Mouse (Mus musculus): ENCODE results near the gene Pear1.
"Not testable (repeated sequence)": the region's sequence is repeated elsewhere in the genome, so short reads cannot be mapped to it uniquely, and the experiment has no call there.

Gene Pear1

DNA sequence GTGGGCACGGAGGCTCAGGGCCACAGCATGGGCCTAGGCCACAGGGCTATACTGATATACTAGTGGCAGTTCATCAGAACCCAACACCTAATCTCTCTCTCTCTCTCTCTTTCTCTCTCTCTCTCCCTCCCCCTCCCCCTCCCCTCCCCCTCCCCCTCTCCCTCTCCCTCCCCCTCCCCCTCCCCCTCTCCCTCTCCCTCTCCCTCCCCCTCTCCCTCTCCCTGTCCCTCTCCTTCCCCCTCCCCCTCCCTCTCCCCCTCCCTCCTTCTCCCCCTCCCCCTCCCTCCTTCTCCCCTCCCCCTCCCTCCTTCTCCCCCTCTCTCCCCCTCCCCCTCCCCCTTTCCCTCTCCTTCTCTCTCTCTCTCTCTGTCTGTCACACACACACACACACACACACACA, at the start of gene Pear1:
TSS of gene Pear1 (minus strand) at position 101 of the 400 bp plus-strand sequence.
- DNase-seq = not testable (repeated sequence)

DNA sequence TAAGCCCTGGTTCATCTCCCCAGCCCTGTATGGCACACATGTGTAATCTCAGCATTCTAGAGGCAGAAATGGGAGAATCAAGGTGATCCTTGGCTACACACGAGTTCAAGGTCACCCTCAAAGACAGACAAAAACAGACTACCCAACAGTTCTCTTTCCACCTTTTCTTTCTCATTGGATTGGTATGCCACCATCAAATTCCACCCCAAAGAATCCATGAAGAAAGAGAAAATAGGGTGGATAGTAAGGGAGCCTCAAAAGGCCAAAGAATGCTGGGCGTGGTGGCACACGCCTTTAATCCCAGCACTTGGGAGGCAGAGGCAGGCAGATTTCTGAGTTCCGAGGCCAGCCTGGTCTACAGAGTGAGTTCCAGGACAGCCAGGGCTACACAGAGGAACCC, 40.0 kb upstream of the Pear1 start:
- not testable (repeated sequence) for DNase-seq

DNA sequence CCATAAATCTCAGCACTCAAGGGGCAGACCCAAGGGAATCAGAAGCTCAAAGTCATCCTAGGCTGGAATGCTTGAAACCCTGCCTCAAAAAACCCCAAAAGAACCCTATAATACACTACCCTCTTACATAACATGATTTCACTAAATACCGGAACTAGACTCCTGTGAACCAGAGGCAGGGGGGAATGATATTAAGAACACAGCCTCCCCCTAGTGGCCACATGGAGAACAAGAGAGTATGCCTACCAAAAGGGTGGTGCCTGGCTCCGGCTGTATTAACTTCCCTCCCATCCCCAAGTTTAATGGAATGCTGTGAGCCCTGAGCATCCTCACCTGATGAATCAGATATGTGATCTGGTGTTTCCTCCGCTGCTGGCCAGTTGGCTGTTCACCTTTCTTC, 35.7 kb upstream of the Pear1 start:
- peak; percentile 73 to 80 for DNase-seq

DNA sequence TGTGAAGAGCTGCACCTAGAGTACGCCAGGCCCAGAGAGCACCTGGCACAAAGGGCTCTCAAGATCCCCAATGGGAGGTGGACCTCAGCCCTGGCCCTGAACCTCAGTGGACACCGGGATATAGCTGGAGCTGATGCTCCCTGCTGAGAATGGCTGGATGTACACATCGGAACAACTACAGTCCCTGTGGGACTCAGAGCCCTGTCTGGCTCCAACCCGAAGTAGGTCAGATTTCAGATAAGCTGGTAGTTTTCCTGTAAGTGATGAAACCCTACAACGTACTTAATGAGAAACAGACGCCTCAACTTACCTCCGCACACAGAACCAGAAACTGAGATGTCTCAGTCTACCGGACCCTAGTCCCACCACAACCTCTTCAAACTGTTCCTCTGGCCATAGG, 33.6 kb upstream of the Pear1 start:
- no peak for DNase-seq

DNA sequence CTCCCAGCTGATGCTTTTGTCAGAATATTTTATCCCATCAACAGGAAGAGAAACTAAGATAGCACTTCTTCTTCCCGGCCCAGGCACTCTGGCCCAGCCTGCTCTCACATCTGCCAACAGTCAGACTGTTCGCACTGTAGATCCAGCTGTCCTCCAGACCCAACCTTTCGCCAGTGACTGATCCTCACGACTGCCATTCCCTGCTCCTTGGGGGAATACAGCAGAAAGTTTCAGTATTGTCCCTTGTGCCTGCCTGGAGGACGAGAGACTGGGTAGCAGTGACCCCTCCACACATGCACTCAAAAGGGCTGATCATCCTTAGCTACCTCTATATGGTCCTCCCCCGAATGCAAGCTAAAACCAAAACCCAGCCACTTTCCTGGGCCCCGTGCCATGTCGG, 31.8 kb upstream of the Pear1 start:
- no peak for DNase-seq

DNA sequence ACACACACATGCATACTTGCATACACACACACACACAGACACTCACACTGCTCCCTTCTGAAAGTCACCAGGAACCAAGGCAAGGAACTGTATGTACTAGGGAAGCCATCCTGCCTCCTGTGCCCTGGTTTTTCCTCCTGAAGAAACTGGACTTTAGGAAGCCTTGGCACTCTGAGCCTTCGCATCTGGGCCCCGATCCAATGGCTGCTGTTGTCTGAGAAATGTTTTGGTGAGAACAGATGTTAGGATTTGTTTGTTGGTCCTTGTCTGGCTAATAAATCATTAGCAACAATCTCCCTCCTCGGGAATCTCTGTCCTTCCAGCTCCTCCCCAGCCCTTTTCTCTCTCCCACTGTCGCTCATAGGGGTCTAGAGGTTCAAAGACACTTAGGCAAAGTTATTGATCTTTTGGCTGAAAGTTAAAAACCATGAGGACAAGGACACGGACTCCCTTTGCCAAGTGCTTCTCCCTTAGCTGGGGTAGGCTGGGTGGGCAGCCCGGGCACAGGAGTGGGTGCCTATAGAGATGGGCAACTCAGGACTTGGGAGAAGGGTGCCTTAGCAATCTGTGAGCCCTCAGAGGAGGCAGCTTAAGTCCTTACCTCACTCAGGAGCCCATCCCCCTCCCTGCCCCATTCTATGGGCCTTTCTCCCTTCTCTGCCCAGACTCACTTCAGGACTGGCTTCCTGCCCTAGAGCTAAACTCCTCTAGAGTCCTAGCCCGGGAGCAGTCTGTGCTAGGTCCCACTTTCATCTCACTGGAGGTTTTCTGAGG, 30.9 kb upstream of the Pear1 start:
- no peak for DNase-seq

DNA sequence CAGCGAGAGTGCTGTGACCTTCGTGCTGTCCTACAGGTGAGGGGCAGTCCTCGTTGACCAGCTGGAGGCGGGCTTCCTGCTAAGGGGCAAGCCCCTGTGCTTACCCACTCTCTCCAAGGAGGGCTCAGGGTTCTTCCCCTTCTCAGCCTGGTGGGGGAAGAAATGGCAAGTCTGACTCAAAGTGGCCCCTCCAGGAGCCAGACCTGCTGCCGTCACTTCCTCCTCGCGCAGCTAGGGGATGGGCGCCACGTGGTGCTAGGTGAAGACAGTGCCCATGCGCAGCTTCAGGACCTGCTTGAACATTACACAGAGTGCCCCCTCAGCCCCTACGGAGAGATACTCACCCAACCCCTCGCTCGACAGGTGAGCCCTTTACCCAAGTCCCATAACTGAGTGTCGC, 25.0 kb upstream of the Pear1 start:
- DNase-seq = no peak

DNA sequence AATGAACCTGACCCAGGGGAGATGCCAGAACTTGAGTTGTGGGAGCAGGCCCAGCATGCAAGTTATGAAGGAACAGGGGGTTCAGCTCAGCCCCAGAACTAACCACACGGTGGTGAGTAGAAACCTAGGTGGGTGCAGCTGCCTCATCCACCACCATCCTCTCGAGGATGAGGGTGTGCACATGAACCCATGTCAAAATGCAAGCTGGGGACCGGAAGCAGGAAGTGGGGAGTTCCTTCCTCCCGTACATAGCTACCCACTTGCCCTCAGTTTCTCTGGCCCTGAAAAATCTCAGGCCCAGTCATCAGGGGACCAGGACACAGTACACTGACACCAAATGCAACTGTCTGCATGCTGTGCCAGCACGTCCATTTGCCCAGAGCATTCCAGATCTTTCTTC, 23.6 kb upstream of the Pear1 start:
- no peak for DNase-seq

DNA sequence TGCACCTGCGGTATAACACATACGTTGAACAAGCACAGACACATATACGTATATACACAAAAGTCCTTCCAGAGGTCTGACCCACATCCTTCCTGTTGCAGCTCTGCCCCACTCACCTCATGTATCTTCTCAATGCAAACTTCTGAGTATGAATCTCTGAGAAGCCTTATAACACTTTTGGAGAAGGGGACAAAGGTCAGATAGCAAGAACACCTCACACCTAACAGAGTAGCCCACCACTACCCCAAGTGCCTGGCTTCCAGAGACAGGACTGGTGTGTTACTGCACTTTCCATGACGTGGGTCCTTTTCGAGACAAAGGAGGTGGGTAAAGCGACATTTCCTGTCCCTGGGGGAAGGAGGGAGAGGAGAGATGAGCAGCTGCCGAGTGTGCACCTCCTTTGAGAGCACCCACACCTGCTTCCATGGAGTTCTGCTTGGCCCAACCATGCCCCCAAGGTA, 22.6 kb upstream of the Pear1 start, which contains the start of gene Sh2d2a:
TSS of gene Sh2d2a (plus strand) at position 106 of the 461 bp plus-strand sequence.
- DNase-seq = peak; percentile 52 to 56

DNA sequence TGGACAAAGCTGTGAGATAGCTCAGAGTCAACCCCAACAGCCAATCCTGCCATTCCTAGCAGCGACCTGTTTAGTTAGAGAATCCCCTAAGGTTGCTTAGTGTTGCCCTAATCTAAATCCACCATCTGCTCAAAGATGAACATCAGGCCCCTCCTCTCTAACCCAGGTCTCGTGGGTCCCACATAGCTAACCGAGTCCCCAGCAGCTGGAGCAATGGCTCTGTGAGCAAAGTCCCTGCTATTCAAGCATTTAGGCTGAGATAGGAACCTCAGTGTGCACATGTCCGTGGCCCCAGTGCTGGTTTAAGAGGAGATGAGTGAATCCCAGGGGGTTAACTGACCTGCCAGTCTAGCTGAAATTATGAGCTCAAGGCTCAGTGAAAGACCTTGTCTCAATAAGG, 22.1 kb upstream of the Pear1 start:
- no peak for DNase-seq

DNA sequence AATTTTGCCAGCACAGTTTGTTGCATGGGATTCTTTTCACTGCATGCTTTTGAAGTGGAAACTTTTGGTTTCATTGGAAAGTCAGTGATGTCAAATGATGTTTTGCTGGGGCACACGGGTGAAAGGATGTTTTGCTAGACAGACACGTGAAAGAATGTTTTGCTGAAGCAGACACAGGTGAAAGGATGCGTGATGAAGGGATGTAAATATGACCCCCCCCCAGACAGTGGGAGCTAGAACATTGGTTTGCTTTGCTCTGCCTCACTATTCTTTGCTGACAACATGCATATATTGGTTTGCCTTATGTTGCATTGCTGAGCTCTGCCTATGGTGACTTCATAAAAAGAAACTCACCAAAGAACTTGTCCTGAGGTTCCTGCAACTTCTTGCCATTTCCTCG, 20.9 kb upstream of the Pear1 start:
- no peak for DNase-seq

DNA sequence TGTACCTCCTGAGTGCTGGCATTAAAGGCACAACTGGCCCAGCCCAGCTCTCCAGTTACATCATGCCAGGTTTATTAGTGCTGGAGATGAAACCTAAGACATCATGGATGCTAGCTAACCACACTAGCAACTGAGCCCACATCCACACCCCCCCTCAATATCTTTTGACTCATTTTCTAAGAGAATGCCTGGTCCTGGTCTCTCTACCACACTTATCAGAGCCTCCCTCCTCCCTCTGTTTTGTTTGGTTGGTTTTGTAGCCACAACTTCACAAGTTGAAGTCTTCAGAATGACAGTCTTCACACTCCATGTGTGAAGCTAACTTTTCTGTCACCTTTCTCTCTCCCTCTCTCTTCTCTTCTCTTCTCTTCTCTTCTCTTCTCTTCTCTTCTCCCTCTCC, 16.8 kb upstream of the Pear1 start:
- DNase-seq = no peak

DNA sequence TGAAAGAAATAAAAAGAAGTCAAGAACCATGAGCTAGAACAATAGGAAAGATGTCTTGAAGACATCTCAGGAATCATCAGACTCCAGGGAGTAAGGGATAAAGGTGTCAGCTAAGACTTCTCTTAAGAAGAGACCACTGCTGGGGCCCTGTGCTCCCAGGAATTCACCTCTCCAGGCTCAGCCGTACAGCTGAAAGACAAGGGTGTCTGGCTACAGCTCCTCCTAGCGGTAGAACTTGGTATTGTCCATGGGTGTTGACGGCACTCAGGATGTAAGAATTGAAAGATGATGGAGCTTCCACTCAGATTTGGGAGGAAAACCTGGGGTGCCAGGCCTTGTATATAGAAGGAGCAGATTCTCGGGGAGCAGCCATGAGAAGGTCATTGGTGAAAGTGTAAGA, 14.5 kb upstream of the Pear1 start:
- peak; percentile 81 to 83 for DNase-seq

DNA sequence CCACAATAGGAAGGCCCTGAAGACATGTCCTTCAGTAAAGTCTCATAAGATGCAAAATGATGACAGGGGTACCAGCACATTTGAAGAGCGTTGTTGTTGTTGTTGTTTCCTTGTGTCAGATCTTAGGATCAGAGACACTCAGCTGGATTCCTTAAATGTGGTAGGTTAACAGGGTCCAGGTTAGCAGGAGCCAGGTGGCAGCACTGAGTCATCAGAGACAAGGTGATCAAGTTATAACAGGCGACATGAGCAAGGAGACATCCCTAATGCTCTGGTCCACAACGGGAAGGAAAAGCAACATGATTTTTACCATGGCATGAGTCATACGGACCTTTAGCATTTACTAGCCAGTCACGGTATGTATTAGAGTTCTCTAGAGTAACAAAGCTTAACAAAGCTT, 9.4 kb upstream of the Pear1 start:
- peak in 1 of 2 experiments; percentile 24 for DNase-seq

DNA sequence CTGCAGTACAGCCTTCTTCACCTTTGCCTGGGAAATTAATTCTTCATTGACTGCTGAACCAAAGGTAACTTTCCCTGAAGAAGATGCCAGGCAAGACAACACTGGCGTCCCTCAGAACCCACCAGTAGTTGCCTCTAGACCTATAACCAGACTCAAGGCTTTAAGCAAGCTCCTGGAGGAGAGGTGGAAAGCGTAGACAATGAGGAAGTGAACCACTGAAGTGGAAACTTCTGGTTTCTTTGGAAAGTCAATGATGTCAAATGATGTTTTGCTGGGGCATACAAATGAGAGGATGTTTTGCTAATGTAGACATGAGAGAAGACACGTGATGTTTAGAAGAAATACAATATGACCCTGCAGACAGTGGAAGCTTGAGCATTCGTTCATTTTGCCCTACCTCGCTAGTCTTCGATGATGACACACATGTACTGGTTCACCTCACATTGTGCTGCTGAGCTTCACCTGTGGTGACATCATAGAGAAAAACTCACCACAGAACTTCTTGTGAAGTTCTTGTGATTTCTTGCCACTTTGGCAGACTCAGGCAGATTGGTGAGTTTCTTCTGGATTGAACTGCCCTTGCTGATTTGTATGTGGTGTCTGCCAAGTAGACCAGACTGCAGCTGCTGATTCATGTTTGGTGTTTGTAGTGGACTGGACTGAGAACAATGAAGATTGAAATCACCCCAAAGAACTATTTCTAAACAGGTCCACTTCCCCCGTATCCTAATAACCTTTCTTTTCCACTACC, 8.2 kb upstream of the Pear1 start:
- no peak for DNase-seq

DNA sequence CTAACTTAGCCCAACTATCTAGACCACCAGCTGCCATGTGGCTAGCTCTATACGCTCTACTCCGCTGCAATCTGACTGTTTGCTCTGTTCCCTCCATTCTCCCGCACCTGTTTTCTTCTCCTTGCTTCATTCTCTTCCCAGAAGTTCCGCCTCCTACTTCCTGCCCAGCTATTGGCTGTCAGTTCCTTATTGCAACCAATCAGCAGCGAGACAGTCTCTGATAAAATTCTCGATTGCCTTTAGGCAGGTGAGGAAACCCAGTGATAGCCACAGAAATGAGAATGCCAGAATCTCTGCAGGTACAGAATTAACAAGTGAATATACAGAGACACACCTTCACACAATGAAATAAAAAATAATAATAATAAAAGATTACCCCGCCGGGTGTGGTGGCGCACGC, 4.9 kb upstream of the Pear1 start:
- no peak for DNase-seq

DNA sequence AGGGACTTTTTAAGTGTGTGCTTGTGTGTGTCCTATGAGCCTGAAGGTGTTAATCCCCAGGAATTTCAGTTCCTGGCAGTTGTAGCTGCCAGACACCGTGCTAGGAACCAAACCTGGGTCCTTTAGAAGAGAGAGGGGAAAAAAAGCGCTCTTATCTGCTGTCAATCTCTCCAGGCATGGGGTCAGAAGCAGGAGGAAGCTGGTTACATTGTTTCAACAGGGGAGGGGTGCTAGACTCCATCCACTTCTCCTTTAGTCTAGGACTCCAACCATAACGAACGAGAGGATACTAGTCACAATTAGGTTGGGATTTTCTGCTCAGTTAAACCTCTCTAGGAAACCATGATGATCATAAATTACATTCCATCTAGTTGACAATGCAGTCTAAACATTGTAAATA, 4.3 kb upstream of the Pear1 start:
- DNase-seq = no peak

DNA sequence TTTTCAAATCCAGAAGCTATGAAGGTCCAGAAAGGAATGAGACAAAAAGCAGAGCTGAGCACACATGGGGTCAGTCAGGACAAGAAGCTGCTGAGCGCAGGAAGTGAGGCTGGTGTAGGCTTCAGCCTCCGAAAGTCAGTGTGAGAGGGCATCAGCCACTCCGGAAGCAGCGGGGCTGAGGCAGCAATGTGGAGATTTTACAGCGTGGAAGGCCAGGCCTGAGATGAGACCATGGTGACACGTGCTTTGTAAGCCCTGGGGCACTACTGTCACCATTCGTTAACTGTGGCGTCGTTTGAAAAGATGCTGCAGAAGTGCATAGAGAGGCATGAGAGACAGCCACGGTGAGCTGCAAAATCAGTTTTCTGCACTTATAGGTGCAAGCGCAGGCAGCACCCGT, 5.9 kb downstream of the Pear1 start:
- DNase-seq = no peak

DNA sequence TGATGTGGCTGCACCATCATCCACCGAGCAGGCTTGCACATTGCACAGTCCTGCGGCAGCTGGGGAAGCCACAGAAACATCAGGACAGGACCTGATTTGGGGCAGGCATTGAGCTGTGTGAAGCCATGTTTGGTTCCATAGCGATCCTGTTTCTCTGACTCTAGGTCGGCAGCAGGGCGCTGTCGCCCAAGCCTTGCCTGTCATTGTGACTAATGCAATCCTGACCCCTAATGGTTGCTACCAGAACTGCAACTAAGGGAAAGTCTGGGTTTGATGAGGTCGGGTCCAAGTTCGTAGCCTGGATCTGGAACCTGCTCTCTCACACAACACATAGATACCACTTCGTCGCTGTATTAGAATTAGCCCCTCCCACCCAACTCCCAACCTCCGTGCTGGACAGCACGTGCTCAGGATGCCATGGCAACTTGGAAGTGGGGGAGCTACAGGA, 7.4 kb downstream of the Pear1 start:
- DNase-seq = peak; percentile 80 to 81

DNA sequence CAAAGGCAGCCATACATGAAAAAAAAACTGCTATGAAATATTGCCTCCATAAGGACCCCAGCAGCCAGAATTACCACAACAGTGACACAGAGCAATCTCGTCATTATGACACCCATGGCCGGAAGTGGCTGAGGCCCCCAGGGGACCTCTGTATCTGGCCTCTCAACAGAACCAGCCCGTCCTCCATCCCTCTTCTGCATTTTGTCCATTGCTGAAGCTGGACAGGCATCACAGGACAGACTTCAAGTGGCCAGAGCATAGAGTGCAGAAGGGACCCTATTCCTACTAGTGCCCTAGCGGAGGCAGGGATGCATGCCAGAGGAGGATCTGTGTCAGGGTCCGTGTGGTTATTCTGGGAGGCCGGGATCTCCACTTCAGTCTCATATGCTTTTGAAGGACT, 7.9 kb downstream of the Pear1 start:
- DNase-seq = no peak

DNA sequence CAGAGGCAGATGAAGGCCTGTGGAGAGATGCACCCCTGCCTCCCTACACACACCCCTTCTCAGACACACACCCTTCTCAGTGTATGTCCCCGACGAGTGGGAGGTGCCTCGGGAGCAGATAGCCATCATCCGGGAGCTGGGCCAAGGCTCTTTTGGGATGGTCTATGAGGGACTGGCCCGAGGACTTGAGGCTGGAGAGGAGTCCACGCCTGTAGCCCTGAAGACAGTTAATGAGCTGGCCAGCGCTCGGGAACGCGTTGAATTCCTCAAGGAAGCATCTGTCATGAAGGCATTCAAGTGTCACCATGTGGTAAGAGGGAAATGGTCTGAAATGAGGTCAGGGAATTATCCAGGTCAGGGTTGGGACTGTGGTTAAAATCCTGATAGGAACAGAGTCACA, 11.2 kb downstream of the Pear1 start:
- no peak for DNase-seq

DNA sequence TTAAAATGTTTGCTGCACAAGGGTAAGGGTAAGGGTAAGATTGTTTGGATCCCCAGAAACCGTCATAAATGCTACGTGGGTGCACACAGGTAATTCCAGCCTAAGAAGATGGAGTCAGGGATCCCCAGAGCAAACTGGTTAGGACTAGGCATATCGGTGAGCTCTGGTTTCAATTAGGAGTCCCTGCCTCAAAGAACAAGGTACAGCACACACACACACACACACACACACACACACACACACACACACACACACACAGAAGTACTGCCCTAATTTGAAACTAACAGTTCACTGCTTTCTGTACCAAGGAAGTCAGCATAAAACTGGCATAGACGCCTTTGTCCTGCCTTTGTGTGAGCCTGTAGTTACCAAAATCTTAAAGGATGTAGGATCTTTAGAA, 11.7 kb downstream of the Pear1 start:
- no peak for DNase-seq

DNA sequence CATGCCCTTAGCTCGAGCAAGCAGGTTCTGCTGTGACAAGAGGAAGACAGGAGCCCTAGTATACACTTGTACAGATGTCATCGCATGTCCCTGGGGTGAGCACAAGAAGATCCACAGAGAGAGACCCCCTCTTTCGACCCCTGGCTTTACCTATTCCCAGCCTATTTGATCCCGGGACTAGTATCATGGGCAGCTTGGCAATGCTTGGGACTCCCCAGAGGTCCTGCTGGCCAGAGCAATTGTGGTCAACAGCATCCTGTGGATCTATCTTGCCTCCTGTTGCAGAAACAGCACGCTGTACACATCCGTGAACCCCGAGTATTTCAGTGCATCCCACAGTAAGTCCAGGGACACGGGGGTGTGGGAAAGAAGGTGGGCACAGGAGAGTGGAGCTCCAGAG, 12.8 kb downstream of the Pear1 start:
- no peak for DNase-seq

DNA sequence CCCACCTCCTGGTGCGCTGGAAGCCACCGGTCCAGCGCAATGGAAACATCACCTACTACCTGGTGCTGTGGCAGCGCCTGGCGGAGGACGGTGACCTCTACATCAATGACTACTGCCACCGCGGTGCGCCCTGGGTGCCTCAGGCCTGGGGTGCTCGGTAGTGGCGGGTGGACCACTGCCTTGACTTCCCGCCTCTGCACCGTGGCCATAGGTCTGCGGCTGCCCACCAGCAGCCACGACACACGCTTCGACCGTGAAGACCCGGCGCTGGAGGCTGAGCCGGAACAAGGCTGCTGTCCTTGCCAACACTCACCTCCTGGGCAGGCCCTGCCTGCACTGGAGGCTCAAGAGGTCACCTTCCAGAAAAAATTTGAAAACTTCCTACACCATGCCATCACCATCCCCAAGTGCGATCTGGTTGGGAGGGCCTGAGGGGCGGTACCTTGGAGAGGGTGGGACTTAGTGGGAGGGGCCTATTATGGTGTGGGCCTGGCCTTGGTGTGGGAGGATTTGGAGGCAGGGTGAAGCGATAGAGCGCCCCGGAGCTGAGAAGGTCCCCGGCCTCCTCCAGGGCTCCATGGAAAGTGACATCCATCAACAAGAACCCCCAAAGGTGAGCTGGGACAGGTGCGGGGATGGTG, 14.7 kb downstream of the Pear1 start:
- DNase-seq = no peak
